Comparison of ENCODE assay signal across 17 mouse cellular contexts in genomic region chr2:58354389-58354788, GRCm38 (mm10). TPM values are rescaled to one million over a fixed set of nuclear protein-coding genes. Genes with fewer than 3 reads are reported as not detected.
"Had no signal": no experiment of that assay in that cellular context is flagged by ENCODE, and none has a peak within 500 bp of the region (broad histone marks: within the 10 kb centered on the region; RNA-seq: fewer than 3 reads in every experiment).

No protein-coding gene starts in this region.

- H3K27ac ChIP-seq: lung, embryonic 15.5 days; macrophage; midbrain, embryonic 13.5 days; midbrain, embryonic 15.5 days; neural tube, embryonic 12.5 days had no signal

- DNase-seq: lung, adult 2 months; lung, postnatal 14 days; lung, postnatal 36 days; right cerebral cortex, postnatal 25 days; right cerebral cortex, postnatal 4 days; spleen, adult 18-20 months; thymus, adult 18-20 months; thymus, postnatal 14 days; thymus, postnatal 36 days had no signal

- H3K4me3 ChIP-seq: lung, embryonic 15.5 days; megakaryocyte, embryonic 14.5 days; midbrain, embryonic 13.5 days; midbrain, embryonic 15.5 days; neural tube, embryonic 12.5 days had no signal

RNA-seq across cellular contexts. Expression of gene Acvr1c, which starts 3.3 kb away (rescaled TPM):
- total RNA-seq: megakaryocyte progenitor cell, adult 5-6 weeks; neutrophil, adult 5-6 weeks had no signal
- polyA plus RNA-seq: macrophage had no signal
